Mouse (Mus musculus) liver, embryonic 12.5 days (tissue): ENCODE data around the gene Pxn. TPM values are rescaled to one million over a fixed set of nuclear protein-coding genes. Genes with fewer than 3 reads are reported as not detected.

Source experiments
- ATAC-seq: fragments of 200-750 bp; cut with Nextera tagmentation; 2 replicates; pipeline ENCODE4 v1.8.0; 2017; ENCODE audit warnings: moderate number of reproducible peaks, mild to moderate bottlenecking, moderate library complexity
- H3K27ac ChIP-seq: fragments of 300-500 bp; sonication (generic); 2 replicates; pipeline ENCODE4 v1.5.1; 2016; ENCODE audit warnings: mild to moderate bottlenecking
- H3K27me3 ChIP-seq: fragments of 300-500 bp; sonication (generic); replicated peaks from 2 replicates; pipeline ENCODE4 v1.6.1; 2016; ENCODE audit warnings: mild to moderate bottlenecking, moderate library complexity
- H3K36me3 ChIP-seq: fragments of 300-500 bp; sonication (generic); 2 replicates; pipeline ENCODE4 v1.6.1; 2016; ENCODE audit warnings: mild to moderate bottlenecking, moderate library complexity
- H3K4me1 ChIP-seq: fragments of 300-500 bp; sonication (generic); 2 replicates; pipeline ENCODE4 v1.6.1; 2016
- H3K4me2 ChIP-seq: fragments of 300-500 bp; sonication (generic); 2 replicates; pipeline ENCODE4 v1.6.1; 2016; ENCODE audit warnings: mild to moderate bottlenecking, moderate library complexity
- H3K4me3 ChIP-seq: fragments of 300-500 bp; sonication (generic); 2 replicates; pipeline ENCODE4 v1.5.1; 2016; ENCODE audit warnings: mild to moderate bottlenecking, moderate library complexity
- H3K9ac ChIP-seq: fragments of 300-500 bp; sonication (generic); 2 replicates; pipeline ENCODE4 v1.6.1; 2016; ENCODE audit warnings: mild to moderate bottlenecking, moderate library complexity
- H3K9me3 ChIP-seq: fragments of 300-500 bp; sonication (generic); replicated peaks from 2 replicates; pipeline ENCODE4 v1.6.1; 2016; ENCODE audit warnings: mild to moderate bottlenecking, moderate library complexity
- WGBS: fragments of 180-500 bp; shearing (Covaris S2); methylation state at CpG from one replicate; pipeline ENCODE4 v1.1.7; 2016; ENCODE audit not compliant: insufficient replicate concordance; 5-methylcytosine and 5-hydroxymethylcytosine counted together
- microRNA-seq: library from miRNA; unstranded; fragments of <30 nt; microRNA quantifications from one replicate; pipeline ENCODE4, GENCODE M21; 2017
- polyA plus RNA-seq: library from polyadenylated mRNA; unstranded; fragments of >200 nt; fragmentation: Nextera tagmentation; extraction: Ambion mirVana; gene quantifications from 2 replicates; pipeline ENCODE4 v1.2.1, GENCODE M21; 2016

The Pxn gene
- polyA plus RNA-seq, 1 experiment from 2014 or later: 17.4 TPM

DNA sequence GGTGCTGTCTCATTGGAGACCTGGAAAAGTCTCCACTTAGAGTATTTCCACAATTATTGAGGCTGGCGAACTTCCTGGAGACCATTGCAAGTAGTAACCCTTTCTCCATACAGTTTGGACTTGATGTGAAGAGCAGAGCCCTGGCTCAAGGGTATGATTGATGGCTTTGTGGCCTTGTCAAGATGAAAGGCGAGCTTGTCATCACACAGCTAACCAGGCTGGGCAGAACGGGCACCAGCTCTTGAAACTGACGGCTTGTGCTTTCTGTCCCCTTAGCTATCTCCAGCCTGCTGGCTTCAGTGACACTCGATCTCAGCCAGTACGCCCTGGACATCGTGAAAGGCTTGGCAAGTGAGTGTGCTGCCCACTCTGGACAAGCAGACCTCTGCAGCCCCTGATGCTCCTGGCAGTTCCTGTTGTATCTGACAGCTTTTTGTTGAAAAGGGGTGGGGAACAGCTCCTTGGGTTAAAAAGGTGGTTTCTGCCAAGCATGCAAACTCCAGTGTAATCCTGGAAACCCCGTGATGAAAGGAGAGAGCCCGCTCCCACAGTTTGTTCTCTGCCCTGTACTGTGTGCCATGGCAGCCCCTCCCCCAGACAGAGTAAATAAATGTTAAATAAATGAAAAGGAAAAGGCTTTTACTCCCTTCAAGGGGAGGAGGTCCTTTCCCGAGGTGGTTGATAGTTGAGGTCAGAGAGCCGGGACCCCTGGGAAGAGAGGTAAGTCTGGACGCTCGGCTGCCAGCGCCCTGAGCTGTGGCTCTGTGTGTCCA is 73.9 kb downstream of the Pxn start:
- Histone ChIP-seq H3K36me3 (peaks cover 100% of the 10 kb centered on the region), H3K4me3 (no peak overlapping the region), H3K27ac (no peak overlapping the region), H3K4me2 (no peak overlapping the region), H3K9me3 (peaks cover 16% of the 10 kb centered on the region), H3K9ac (no peak overlapping the region), H3K4me1 (no peaks in the 10 kb centered on the region), H3K27me3 (no peaks in the 10 kb centered on the region)
- 85% methylated on average over 14 of the region's 14 CpGs for WGBS
- no peak for ATAC-seq

DNA sequence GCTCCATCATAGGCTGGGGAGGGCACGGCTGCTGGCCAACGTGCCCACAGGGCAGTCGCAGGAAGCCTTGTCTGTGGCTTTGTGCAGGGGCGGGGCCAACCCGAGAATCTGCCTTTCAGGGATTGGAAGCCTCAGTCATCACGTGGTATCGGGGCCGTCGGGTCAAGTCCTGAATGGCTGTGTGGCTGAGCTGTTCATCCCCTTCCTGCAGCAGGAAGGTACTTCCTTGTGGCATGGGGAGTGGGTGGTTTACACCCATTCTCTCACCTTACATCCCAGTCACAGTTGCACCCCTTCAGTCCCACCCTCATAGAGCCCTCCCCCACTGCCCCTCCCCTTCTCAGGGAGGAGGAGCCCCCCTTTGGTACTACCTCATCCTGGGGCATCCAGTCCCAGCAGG is 75.2 kb downstream of the Pxn start:
- Histone ChIP-seq H3K9ac (no peak overlapping the region), H3K4me2 (no peak overlapping the region), H3K27me3 (no peaks in the 10 kb centered on the region), H3K4me1 (no peaks in the 10 kb centered on the region), H3K4me3 (no peak overlapping the region), H3K27ac (no peak overlapping the region), H3K36me3 (peaks cover 100% of the 10 kb centered on the region), H3K9me3 (peaks cover 16% of the 10 kb centered on the region)
- ATAC-seq: no peak
- 90% methylated on average over 9 of the region's 9 CpGs for WGBS

DNA sequence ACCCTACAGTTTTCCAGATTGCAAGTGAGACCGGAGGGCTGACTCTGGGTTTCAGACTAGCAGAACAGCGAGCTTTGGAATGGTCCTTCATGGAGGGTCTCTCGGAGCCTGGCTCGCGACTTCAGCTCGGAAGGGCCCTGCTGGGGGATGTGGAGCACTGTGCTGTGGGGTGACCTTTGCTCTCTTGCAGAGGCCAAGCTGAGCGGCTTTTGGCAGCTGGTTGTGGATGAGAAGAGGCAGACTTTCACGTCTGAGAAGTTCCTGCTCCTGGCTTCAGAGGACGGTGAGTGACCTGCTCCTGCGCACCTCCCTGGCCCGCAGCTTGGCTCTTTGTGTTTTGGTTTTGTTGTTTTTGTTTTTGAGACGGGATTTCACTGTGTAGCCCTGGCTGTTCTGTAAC is 79.1 kb downstream of the Pxn start:
- no peak overlapping the region for H3K9ac ChIP-seq
- H3K4me2 ChIP-seq: no peak overlapping the region
- peaks cover 16% of the 10 kb centered on the region for H3K9me3 ChIP-seq
- H3K4me1 ChIP-seq: no peaks in the 10 kb centered on the region
- no peaks in the 10 kb centered on the region for H3K27me3 ChIP-seq
- H3K36me3 ChIP-seq: peaks cover 98% of the 10 kb centered on the region
- no peak for ATAC-seq
- H3K4me3 ChIP-seq: no peak overlapping the region
- no peak overlapping the region for H3K27ac ChIP-seq
- 86% methylated on average over 12 of the region's 12 CpGs for WGBS

DNA sequence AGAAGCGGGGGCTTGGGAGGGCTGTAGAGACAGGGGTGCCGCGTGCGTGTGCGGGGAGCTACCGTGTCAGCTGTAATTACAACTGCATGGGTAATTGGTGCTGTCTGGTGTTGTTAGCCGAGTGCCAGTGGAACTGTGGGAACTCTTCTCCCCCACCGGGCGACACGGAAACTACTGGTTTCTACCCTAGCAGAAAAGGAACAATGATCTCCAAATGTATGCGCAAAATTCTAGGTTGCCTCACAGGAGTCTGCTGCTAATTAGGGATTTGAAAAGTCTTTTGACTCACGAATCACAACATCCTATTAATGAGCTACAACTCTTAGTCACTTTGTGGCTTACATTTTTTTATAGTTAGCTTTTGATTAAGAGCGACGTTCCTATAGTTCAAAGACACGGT is 79.7 kb downstream of the Pxn start:
- peaks cover 98% of the 10 kb centered on the region for H3K36me3 ChIP-seq
- H3K4me3 ChIP-seq: no peak overlapping the region
- H3K4me1 ChIP-seq: no peaks in the 10 kb centered on the region
- no peak overlapping the region for H3K9ac ChIP-seq
- ATAC-seq: no peak
- no peaks in the 10 kb centered on the region for H3K27me3 ChIP-seq
- 90% methylated on average over 15 of the region's 15 CpGs for WGBS
- H3K9me3 ChIP-seq: peaks cover 16% of the 10 kb centered on the region
- no peak overlapping the region for H3K27ac ChIP-seq
- no peak overlapping the region for H3K4me2 ChIP-seq

DNA sequence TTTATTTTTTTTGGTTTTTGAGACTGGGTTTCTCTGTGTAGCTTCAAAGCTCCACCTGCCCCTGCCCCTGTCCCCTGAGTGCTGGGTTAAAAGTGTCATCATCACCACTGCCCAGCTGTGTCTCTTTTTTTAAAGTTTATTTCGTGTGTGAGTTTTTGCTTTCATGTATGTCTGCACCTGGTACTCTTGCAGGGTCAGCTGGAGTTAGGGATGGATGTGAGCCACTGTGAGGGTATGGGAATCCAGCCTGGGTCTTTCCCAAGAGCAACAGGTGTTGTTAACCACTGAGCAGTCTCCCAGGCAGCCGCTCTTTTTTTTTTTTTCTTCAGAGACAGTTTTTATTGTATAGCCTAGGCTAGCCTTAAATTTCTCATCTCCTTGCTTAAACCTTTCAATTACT is 80.3 kb downstream of the Pxn start:
- no peak overlapping the region for H3K4me3 ChIP-seq
- H3K27me3 ChIP-seq: no peaks in the 10 kb centered on the region
- no peak for ATAC-seq
- peaks cover 98% of the 10 kb centered on the region for H3K36me3 ChIP-seq
- H3K9me3 ChIP-seq: peaks cover 12% of the 10 kb centered on the region
- no peaks in the 10 kb centered on the region for H3K4me1 ChIP-seq
- no peak overlapping the region for H3K4me2 ChIP-seq
- no peak overlapping the region for H3K9ac ChIP-seq
- WGBS: 91% methylated on average over 2 of the region's 2 CpGs
- no peak overlapping the region for H3K27ac ChIP-seq

DNA sequence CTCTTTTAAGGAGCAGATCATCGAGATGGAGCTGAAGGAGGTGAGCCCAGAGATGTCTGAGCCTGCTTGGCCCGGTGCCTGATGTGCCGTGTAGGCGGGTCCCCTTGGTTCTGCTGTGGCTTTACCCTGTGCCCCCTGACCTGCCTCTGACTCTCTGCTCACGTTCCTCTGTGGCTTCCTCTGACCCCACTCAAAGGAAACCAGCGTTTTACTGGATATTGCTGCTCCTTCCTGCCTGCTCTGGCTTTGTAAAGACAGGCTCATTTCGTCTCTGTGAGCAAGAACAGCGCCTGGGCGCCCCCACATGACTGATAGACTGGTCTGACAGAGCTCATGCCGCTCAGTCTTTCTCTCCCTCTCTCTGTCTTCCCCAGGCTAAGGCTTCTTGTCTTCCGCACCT is 84.6 kb downstream of the Pxn start:
- Histone ChIP-seq H3K4me1 (no peaks in the 10 kb centered on the region), H3K27ac (no peak overlapping the region), H3K9ac (no peak overlapping the region), H3K4me2 (no peak overlapping the region), H3K9me3 (no peaks in the 10 kb centered on the region), H3K36me3 (peaks cover 98% of the 10 kb centered on the region), H3K27me3 (no peaks in the 10 kb centered on the region), H3K4me3 (no peak overlapping the region)
- 62% methylated on average over 11 of the region's 11 CpGs for WGBS
- no peak for ATAC-seq

DNA sequence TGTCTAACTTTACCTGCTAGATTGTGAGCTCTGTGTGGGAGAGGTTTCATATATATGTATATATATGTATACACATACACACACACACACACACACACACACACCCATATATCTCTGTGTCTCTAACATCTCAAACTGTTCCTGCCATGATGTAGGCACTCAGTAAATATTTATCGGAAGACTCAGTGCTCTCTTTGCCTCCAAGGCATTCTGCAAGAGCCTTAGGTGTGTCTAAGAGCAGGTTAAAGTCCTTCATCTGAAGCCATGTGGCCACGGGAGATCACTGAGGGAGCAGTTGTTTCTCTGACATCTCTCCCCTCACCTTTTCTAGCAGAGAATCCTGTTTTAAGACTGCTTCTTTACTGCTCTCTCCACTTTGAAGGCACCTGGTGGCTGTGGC is 85.0 kb downstream of the Pxn start:
- 84% methylated on average over 2 of the region's 2 CpGs for WGBS
- Histone ChIP-seq H3K9ac (no peak overlapping the region), H3K4me3 (no peak overlapping the region), H3K27ac (no peak overlapping the region), H3K4me2 (no peak overlapping the region), H3K36me3 (peaks cover 98% of the 10 kb centered on the region), H3K4me1 (no peaks in the 10 kb centered on the region), H3K9me3 (no peaks in the 10 kb centered on the region), H3K27me3 (no peaks in the 10 kb centered on the region)
- no peak for ATAC-seq

DNA sequence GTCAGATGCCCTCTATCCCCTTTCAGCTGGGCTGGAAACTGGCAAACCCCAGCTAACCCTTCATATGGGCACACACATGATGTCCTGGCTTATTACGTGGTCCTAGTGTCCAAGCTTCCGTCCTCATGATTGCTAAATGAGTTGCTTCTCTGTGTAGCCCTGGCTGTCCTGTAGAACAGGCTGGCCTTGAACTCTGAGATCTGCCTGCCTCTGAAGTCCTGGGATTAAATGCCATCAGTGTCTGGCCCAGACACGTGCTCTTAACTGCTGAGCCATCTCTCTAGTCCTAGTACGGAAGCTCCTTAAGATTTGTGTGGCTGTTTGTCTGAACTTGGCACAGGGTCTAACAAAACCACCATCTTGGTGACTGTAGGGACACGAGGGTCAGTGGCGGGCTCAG is 97.1 kb downstream of the Pxn start:
- Histone ChIP-seq H3K9ac (no peak overlapping the region), H3K27me3 (no peaks in the 10 kb centered on the region), H3K36me3 (peaks cover 96% of the 10 kb centered on the region), H3K4me2 (no peak overlapping the region), H3K4me1 (no peaks in the 10 kb centered on the region), H3K9me3 (no peaks in the 10 kb centered on the region), H3K4me3 (no peak overlapping the region), H3K27ac (no peak overlapping the region)
- 71% methylated on average over 6 of the region's 6 CpGs for WGBS
- no peak for ATAC-seq

Small RNAs within 50 kb of the gene (microRNA-seq; reads per million reads assigned to microRNA genes)
- gene Mir7029: not detected

Other genes starting within 250 kb of the Pxn start
- gene Rnf10, start 233.8 kb upstream of the Pxn start, polyA plus RNA-seq: 166 and 172 TPM in 2 replicates
- gene Coq5, start 227.0 kb upstream of the Pxn start, polyA plus RNA-seq: 43.3 and 46.2 TPM in 2 replicates
- 825 and 857 TPM in 2 replicates for gene Dynll1, start 205.7 kb upstream of the Pxn start, polyA plus RNA-seq
- gene Srsf9, start 179.5 kb upstream of the Pxn start, polyA plus RNA-seq: 195 and 200 TPM in 2 replicates
- 20.6 and 21.2 TPM in 2 replicates for gene Gatc, start 165.5 kb upstream of the Pxn start, polyA plus RNA-seq
- gene Triap1, start 165.5 kb upstream of the Pxn start, polyA plus RNA-seq: 43.8 and 45.9 TPM in 2 replicates
- 783 and 814 TPM in 2 replicates for gene Cox6a1, start 157.7 kb upstream of the Pxn start, polyA plus RNA-seq
- 2.5 and 2.7 TPM in 2 replicates for gene Msi1, start 77.1 kb upstream of the Pxn start, polyA plus RNA-seq
- 0.42 and 0.69 TPM in 2 replicates for gene Pla2g1b, start 40.4 kb upstream of the Pxn start, polyA plus RNA-seq
- 6.3 and 7.5 TPM in 2 replicates for gene Sirt4, start 22.0 kb upstream of the Pxn start, polyA plus RNA-seq
- 1,698 and 1,725 TPM in 2 replicates for gene Rplp0, start 52.8 kb downstream of the Pxn start, polyA plus RNA-seq
- 36.7 and 38.0 TPM in 2 replicates for gene Gcn1l1, start 58.6 kb downstream of the Pxn start, polyA plus RNA-seq
- gene Rab35, start 125.2 kb downstream of the Pxn start, polyA plus RNA-seq: 21.9 and 22.5 TPM in 2 replicates
- gene Bicdl1, start 224.9 kb downstream of the Pxn start, polyA plus RNA-seq: 2.9 and 3.4 TPM in 2 replicates